Mouse (Mus musculus): ENCODE data around the gene Atp5mpl. TPM values are rescaled to one million over a fixed set of nuclear protein-coding genes. Genes with fewer than 3 reads are reported as not detected.

The Atp5mpl gene
- polyA plus RNA-seq (2015; fragmentation: Nextera tagmentation; extraction: Ambion mirVana) = 574 and 621 TPM in 2 replicates

GRCm38 (mm10) chr12:111966683-111967173 lies at the start of gene Atp5mpl:
Atp5mpl (minus strand) TSS chr12:111966977.
- H3K9me3 ChIP-seq (replicated peaks) = no peaks in the 10 kb centered on the region
- peak within 1 kb of the TSS; percentile 44 for H3K27ac ChIP-seq (replicated peaks)

GRCm38 (mm10) chr12:112016346-112016745 lies 49.6 kb upstream of the Atp5mpl start:
- Histone ChIP-seq H3K27me3 (no peaks in the 10 kb centered on the region), H3K4me1 (0 out of 2 replicates have a peak, but pooled peaks cover 3% of the 10 kb centered on the region), H3K27ac (replicated peaks) (peak overlapping the region; percentile 60), H3K36me3 (no peaks in the 10 kb centered on the region), H3K4me2 (replicated peaks) (no peak overlapping the region), H3K4me3 (replicated peaks) (no peak overlapping the region), H3K9me3 (replicated peaks) (peaks cover 4% of the 10 kb centered on the region; the same call in 1 of the 2 replicates), H3K9ac (no peak overlapping the region)
- 39% methylated on average over 4 of the region's 4 CpGs for WGBS
- no peak for ATAC-seq (ENCODE audit: insufficient number of reproducible peaks, low FRiP score, low TSS enrichment, low read depth)

More at GRCm38 (mm10) chr12:111966683-111967173, at the start of gene Atp5mpl:
- WGBS = under 1% methylated on average over 37 of the region's 37 CpGs
- Histone ChIP-seq H3K4me3 (replicated peaks) (peak within 1 kb of the TSS; percentile 84), H3K9ac (peak within 1 kb of the TSS; percentile 93), H3K36me3 (peaks cover 19% of the 10 kb centered on the region), H3K4me1 (peaks cover 16% of the 10 kb centered on the region), H3K4me2 (replicated peaks) (peak within 1 kb of the TSS; percentile 75), H3K27me3 (no peaks in the 10 kb centered on the region)
- peak; percentile 87 for ATAC-seq (ENCODE audit: insufficient number of reproducible peaks, low FRiP score, low TSS enrichment, low read depth)

- no peaks in the 10 kb centered on the region for H3K27me3 ChIP-seq
- H3K4me2 ChIP-seq (replicated peaks) = peak overlapping the region; percentile 25
- 0 out of 2 replicates have a peak, but pooled peaks cover 3% of the 10 kb centered on the region for H3K4me1 ChIP-seq
- ATAC-seq (ENCODE audit: insufficient number of reproducible peaks, low FRiP score, low TSS enrichment, low read depth) = no peak
- no peak overlapping the region for H3K9ac ChIP-seq
- no peaks in the 10 kb centered on the region for H3K9me3 ChIP-seq (replicated peaks)
- 27% methylated on average over 14 of the region's 14 CpGs for WGBS
- peak overlapping the region; percentile 15; the same call in 1 of the 2 replicates for H3K4me3 ChIP-seq (replicated peaks)
- no peak overlapping the region; the same call in 1 of the 2 replicates for H3K27ac ChIP-seq (replicated peaks)
- H3K36me3 ChIP-seq = no peaks in the 10 kb centered on the region
Measured at GRCm38 (mm10) chr12:112013271-112013801, 46.6 kb upstream of the Atp5mpl start.

GRCm38 (mm10) chr12:112012511-112013270 lies 45.9 kb upstream of the Atp5mpl start:
- peak; percentile 75 for ATAC-seq (ENCODE audit: insufficient number of reproducible peaks, low FRiP score, low TSS enrichment, low read depth)
- H3K4me1 ChIP-seq = 0 out of 2 replicates have a peak, but pooled peaks cover 3% of the 10 kb centered on the region
- no peaks in the 10 kb centered on the region for H3K27me3 ChIP-seq
- WGBS = 31% methylated on average over 12 of the region's 12 CpGs
- H3K9ac ChIP-seq = no peak overlapping the region
- no peak overlapping the region; the same call in 1 of the 2 replicates for H3K27ac ChIP-seq (replicated peaks)
- no peaks in the 10 kb centered on the region for H3K9me3 ChIP-seq (replicated peaks)
- H3K4me3 ChIP-seq (replicated peaks) = peak overlapping the region; percentile 15; the same call in 1 of the 2 replicates
- peak overlapping the region; percentile 25 for H3K4me2 ChIP-seq (replicated peaks)
- no peaks in the 10 kb centered on the region for H3K36me3 ChIP-seq

- Histone ChIP-seq H3K36me3 (no peaks in the 10 kb centered on the region), H3K9me3 (replicated peaks) (no peaks in the 10 kb centered on the region), H3K4me2 (replicated peaks) (no peak overlapping the region), H3K27me3 (no peaks in the 10 kb centered on the region), H3K4me3 (replicated peaks) (no peak overlapping the region), H3K4me1 (no peaks in the 10 kb centered on the region), H3K27ac (replicated peaks) (no peak overlapping the region), H3K9ac (no peak overlapping the region)
- WGBS = 18% methylated on average over 8 of the region's 8 CpGs
- ATAC-seq (ENCODE audit: insufficient number of reproducible peaks, low FRiP score, low TSS enrichment, low read depth) = no peak
Measured at GRCm38 (mm10) chr12:112001223-112001622, 34.4 kb upstream of the Atp5mpl start.

- WGBS = 92% methylated on average over 7 of the region's 7 CpGs
- no peak overlapping the region for H3K27ac ChIP-seq (replicated peaks)
- H3K27me3 ChIP-seq = no peaks in the 10 kb centered on the region
- H3K4me2 ChIP-seq (replicated peaks) = no peak overlapping the region
- no peak for ATAC-seq (ENCODE audit: insufficient number of reproducible peaks, low FRiP score, low TSS enrichment, low read depth)
- no peaks in the 10 kb centered on the region for H3K36me3 ChIP-seq
- H3K9ac ChIP-seq = no peak overlapping the region
- no peak overlapping the region for H3K4me3 ChIP-seq (replicated peaks)
- H3K4me1 ChIP-seq = no peaks in the 10 kb centered on the region
- no peaks in the 10 kb centered on the region for H3K9me3 ChIP-seq (replicated peaks)
Measured at GRCm38 (mm10) chr12:111999735-112000134, 33.0 kb upstream of the Atp5mpl start.

- Histone ChIP-seq H3K36me3 (no peaks in the 10 kb centered on the region), H3K9ac (no peak overlapping the region), H3K4me2 (replicated peaks) (no peak overlapping the region), H3K27ac (replicated peaks) (no peak overlapping the region), H3K4me3 (replicated peaks) (no peak overlapping the region), H3K9me3 (replicated peaks) (no peaks in the 10 kb centered on the region), H3K4me1 (no peaks in the 10 kb centered on the region), H3K27me3 (no peaks in the 10 kb centered on the region)
- WGBS = 93% methylated on average over 2 of the region's 2 CpGs
- ATAC-seq (ENCODE audit: insufficient number of reproducible peaks, low FRiP score, low TSS enrichment, low read depth) = no peak
Measured at GRCm38 (mm10) chr12:111995161-111995560, 28.4 kb upstream of the Atp5mpl start.

- no peak overlapping the region for H3K9ac ChIP-seq
- H3K27ac ChIP-seq (replicated peaks) = no peak overlapping the region
- H3K4me3 ChIP-seq (replicated peaks) = no peak overlapping the region
- ATAC-seq (ENCODE audit: insufficient number of reproducible peaks, low FRiP score, low TSS enrichment, low read depth) = no peak
- H3K9me3 ChIP-seq (replicated peaks) = no peaks in the 10 kb centered on the region
- H3K4me1 ChIP-seq = no peaks in the 10 kb centered on the region
- no peaks in the 10 kb centered on the region for H3K36me3 ChIP-seq
- 83% methylated on average over 5 of the region's 5 CpGs for WGBS
- H3K4me2 ChIP-seq (replicated peaks) = no peak overlapping the region
- H3K27me3 ChIP-seq = no peaks in the 10 kb centered on the region
Measured at GRCm38 (mm10) chr12:111992626-111993025, 25.8 kb upstream of the Atp5mpl start.

- Histone ChIP-seq H3K4me1 (no peaks in the 10 kb centered on the region), H3K4me2 (replicated peaks) (no peak overlapping the region), H3K9ac (no peak overlapping the region), H3K9me3 (replicated peaks) (no peaks in the 10 kb centered on the region), H3K27ac (replicated peaks) (no peak overlapping the region), H3K36me3 (no peaks in the 10 kb centered on the region), H3K4me3 (replicated peaks) (no peak overlapping the region), H3K27me3 (0 out of 2 replicates have a peak, but pooled peaks cover 5% of the 10 kb centered on the region)
- WGBS = 48% methylated on average over 9 of the region's 9 CpGs
- ATAC-seq (ENCODE audit: insufficient number of reproducible peaks, low FRiP score, low TSS enrichment, low read depth) = no peak
Measured at GRCm38 (mm10) chr12:111986756-111987155, 20.0 kb upstream of the Atp5mpl start.

GRCm38 (mm10) chr12:111983165-111983564 lies 16.4 kb upstream of the Atp5mpl start:
- no peak overlapping the region for H3K27ac ChIP-seq (replicated peaks)
- H3K4me2 ChIP-seq (replicated peaks) = no peak overlapping the region
- no peak overlapping the region for H3K9ac ChIP-seq
- H3K9me3 ChIP-seq (replicated peaks) = no peaks in the 10 kb centered on the region
- 67% methylated on average over 2 of the region's 2 CpGs for WGBS
- H3K36me3 ChIP-seq = no peaks in the 10 kb centered on the region
- H3K27me3 ChIP-seq = 0 out of 2 replicates have a peak, but pooled peaks cover 5% of the 10 kb centered on the region
- ATAC-seq (ENCODE audit: insufficient number of reproducible peaks, low FRiP score, low TSS enrichment, low read depth) = no peak
- H3K4me1 ChIP-seq = no peaks in the 10 kb centered on the region
- H3K4me3 ChIP-seq (replicated peaks) = no peak overlapping the region

GRCm38 (mm10) chr12:111981831-111982230 lies 15.1 kb upstream of the Atp5mpl start:
- Histone ChIP-seq H3K9ac (no peak overlapping the region), H3K27me3 (0 out of 2 replicates have a peak, but pooled peaks cover 3% of the 10 kb centered on the region), H3K27ac (replicated peaks) (no peak overlapping the region), H3K4me1 (no peaks in the 10 kb centered on the region; the same call in 1 of the 2 replicates), H3K9me3 (replicated peaks) (no peaks in the 10 kb centered on the region), H3K36me3 (no peaks in the 10 kb centered on the region), H3K4me3 (replicated peaks) (no peak overlapping the region), H3K4me2 (replicated peaks) (no peak overlapping the region)
- no peak for ATAC-seq (ENCODE audit: insufficient number of reproducible peaks, low FRiP score, low TSS enrichment, low read depth)
- 43% methylated on average over 8 of the region's 8 CpGs for WGBS
